Mouse (Mus musculus) heart, embryonic 14.5 days (tissue): ENCODE measurements around the gene Egfl7. TPM values are rescaled to one million over a fixed set of nuclear protein-coding genes. Genes with fewer than 3 reads are reported as not detected.
A peak's percentile ranks its signal among the peaks of the same experiment; 100 is the strongest.

Experiments
- ATAC-seq: fragments of 200-750 bp; cut with Nextera tagmentation; 2 replicates; pipeline ENCODE4 v1.8.0; 2017; ENCODE audit warnings: low read depth, moderate TSS enrichment; ENCODE audit not compliant: insufficient number of reproducible peaks, insufficient read depth, low FRiP score
- H3K27ac ChIP-seq, 2 experiments: fragments of 200-500 bp in 1 of 2; fragments of 300-500 bp in 1 of 2; sonication (generic) in 1 of 2; replicated peaks in 1 of 2; 2 replicates each; pipeline ENCODE4 v1.5.1; 2012 to 2014; ENCODE audit warnings: low read depth in 2 of 2, low read length in 2 of 2, control low read depth in 1 of 2, mild to moderate bottlenecking in 1 of 2, mixed read lengths in 1 of 2; ENCODE audit not compliant: control insufficient read depth in 1 of 2, insufficient read depth in 1 of 2
- H3K27me3 ChIP-seq: fragments of 300-500 bp; sonication (generic); 2 replicates; pipeline ENCODE4 v1.6.1; 2014; ENCODE audit warnings: mild to moderate bottlenecking, low read length, control low read depth; ENCODE audit not compliant: control insufficient read depth, insufficient read depth
- H3K36me3 ChIP-seq: fragments of 300-500 bp; sonication (generic); 2 replicates; pipeline ENCODE4 v1.6.1; 2014; ENCODE audit warnings: mild to moderate bottlenecking, control low read depth, low read length, mixed read lengths; ENCODE audit not compliant: control insufficient read depth, insufficient read depth
- H3K4me1 ChIP-seq, 2 experiments: fragments of 200-500 bp in 1 of 2; fragments of 300-500 bp in 1 of 2; sonication (generic) in 1 of 2; 2 replicates each; pipeline ENCODE4 v1.6.1; 2012 to 2014; ENCODE audit warnings: low read length in 2 of 2, control low read depth in 1 of 2, mixed read lengths in 1 of 2; ENCODE audit not compliant: control insufficient read depth in 2 of 2, insufficient read depth in 2 of 2
- H3K4me2 ChIP-seq: fragments of 300-500 bp; sonication (generic); 2 replicates; pipeline ENCODE4 v1.6.1; 2014; ENCODE audit warnings: mild to moderate bottlenecking, low read length
- H3K4me3 ChIP-seq, 2 experiments: fragments of 200-500 bp in 1 of 2; fragments of 300-500 bp in 1 of 2; sonication (generic) in 1 of 2; 2 replicates each; pipeline ENCODE4 v1.5.1; 2012 to 2014; ENCODE audit warnings: low read length in 2 of 2, mild to moderate bottlenecking in 2 of 2, control low read depth in 1 of 2, low read depth in 1 of 2, moderate library complexity in 1 of 2; ENCODE audit not compliant: control insufficient read depth in 1 of 2, insufficient read depth in 1 of 2
- H3K9ac ChIP-seq: fragments of 300-500 bp; sonication (generic); 2 replicates; pipeline ENCODE4 v1.6.1; 2014; ENCODE audit warnings: mild to moderate bottlenecking, low read length
- H3K9me3 ChIP-seq: fragments of 300-500 bp; sonication (generic); 2 replicates; pipeline ENCODE4 v1.6.1; 2016; ENCODE audit warnings: low read length, control low read depth; ENCODE audit not compliant: control insufficient read depth
- WGBS: fragments of 180-500 bp; shearing (Covaris S2); extraction: QIAGEN DNeasy Blood & Tissue Kit; methylation state at CpG from one replicate; pipeline ENCODE4 v1.1.7; 2014; 5-methylcytosine and 5-hydroxymethylcytosine counted together
- polyA plus RNA-seq: library from polyadenylated mRNA; unstranded; fragments of >200 nt; fragmentation: Nextera tagmentation; extraction: Ambion mirVana; gene quantifications from 2 replicates; pipeline ENCODE4 v1.2.1, GENCODE M21; 2014

Egfl7 gene
- polyA plus RNA-seq, 1 experiment from 2014 or later, result 177 TPM

DNA sequence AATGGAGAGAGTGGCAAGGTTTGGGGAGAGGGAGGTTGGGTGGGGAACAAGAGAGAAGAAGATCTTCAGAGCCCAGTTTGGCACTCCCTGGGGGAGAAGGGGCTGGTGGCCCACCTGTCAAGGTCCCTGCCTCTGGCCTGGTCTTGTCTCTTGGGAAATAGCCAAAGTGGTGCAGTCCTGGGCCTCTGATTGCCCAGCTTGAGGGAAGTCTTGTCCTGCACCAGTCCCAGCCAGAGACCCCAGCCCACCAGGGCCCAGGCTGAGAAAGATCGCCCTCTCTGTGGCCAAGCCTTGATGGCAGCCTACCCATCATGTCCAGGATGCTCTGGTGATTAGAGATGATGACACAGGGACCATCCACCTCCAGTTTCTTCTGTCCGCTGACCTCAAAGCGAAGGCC lies 17.1 kb downstream of the Egfl7 start:
- Histone ChIP-seq H3K27ac (no peak overlapping the region), H3K36me3 (peaks cover 36% of the 10 kb centered on the region), H3K4me2 (no peak overlapping the region), H3K9me3 (no peaks in the 10 kb centered on the region), H3K9ac (no peak overlapping the region), H3K27me3 (no peaks in the 10 kb centered on the region), H3K4me1 (no peaks in the 10 kb centered on the region), H3K4me3 (no peak overlapping the region)
- ATAC-seq, result no peak
- WGBS, result 80% methylated on average over 3 of the region's 3 CpGs

DNA sequence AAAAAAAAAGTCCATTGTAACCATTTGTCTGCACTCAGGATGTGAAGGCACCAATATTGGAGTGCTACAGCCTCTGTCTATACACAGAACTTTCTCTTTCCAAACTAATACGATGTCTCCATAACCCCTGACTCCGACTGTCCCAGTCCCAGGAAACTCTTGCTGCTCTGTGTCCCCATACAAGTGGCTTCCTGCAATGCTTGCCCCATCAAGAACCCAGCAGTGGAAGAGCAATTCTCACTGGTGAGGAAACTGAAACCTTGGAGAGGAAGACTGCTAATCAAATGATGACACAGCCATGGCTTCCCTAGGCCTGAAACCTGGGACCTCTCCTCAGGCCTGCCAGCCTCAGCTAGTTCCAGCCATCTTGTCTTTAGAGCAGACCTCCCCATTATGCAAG lies 18.0 kb downstream of the Egfl7 start:
- H3K4me3 ChIP-seq, result no peak overlapping the region
- no peaks in the 10 kb centered on the region for H3K27me3 ChIP-seq
- H3K9me3 ChIP-seq, result no peaks in the 10 kb centered on the region
- H3K4me2 ChIP-seq, result no peak overlapping the region
- peaks cover 28% of the 10 kb centered on the region for H3K36me3 ChIP-seq
- peaks cover 0 to under 1% of the 10 kb centered on the region in 2 experiments; a peak in 2 of 4 replicates for H3K4me1 ChIP-seq
- WGBS, result 81% methylated on average over 2 of the region's 2 CpGs
- H3K27ac ChIP-seq, result no peak overlapping the region
- H3K9ac ChIP-seq, result no peak overlapping the region
- ATAC-seq, result no peak

DNA sequence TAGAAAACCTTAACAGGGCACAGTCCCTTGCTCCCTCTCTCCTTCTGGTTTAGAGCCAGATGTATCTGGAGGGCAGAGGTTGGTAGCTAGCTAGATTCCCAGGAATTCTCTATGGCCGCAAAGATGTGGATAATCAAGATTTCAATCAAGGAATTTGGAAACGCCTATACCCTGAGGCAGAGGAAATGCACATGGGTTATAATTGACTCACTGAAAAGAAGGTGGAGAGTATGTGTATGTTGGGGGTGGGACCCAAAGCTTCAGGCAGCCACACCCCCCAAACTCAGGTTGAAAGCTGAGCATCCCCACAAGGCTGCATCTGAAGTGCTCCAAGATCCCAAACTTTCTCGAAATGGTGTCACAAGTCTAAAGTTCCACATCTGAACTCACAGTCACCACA lies 18.6 kb downstream of the Egfl7 start:
- H3K4me3 ChIP-seq, result no peak overlapping the region
- H3K9ac ChIP-seq, result no peak overlapping the region
- no peaks in the 10 kb centered on the region for H3K9me3 ChIP-seq
- no peak overlapping the region for H3K4me2 ChIP-seq
- no peak for ATAC-seq
- peaks cover 0 to 7% of the 10 kb centered on the region in 2 experiments; a peak in 3 of 4 replicates for H3K4me1 ChIP-seq
- no peaks in the 10 kb centered on the region for H3K27me3 ChIP-seq
- no peak overlapping the region for H3K27ac ChIP-seq
- 58% methylated on average over 3 of the region's 3 CpGs for WGBS
- H3K36me3 ChIP-seq, result peaks cover 21% of the 10 kb centered on the region

DNA sequence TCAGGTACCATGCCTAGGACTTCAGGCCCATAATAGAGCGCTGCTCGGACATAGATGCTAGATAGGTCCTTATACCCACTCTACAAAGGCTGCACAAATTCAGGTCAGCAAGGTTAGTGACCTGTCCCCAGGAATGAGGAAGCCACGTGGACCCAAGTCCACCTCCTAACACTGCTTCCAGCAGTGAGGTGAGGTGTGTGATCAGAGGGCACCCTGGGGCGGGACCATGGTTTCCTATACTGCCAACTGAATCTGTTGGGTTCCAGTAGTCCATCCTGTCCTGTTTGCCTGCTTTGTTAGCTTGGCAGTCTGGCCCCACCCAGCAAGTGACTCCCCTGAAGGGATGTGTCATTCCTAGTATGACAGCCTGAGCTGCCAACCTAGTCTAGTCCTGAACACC lies 20.2 kb downstream of the Egfl7 start:
- ATAC-seq, result no peak
- H3K27ac ChIP-seq, result no peak overlapping the region
- H3K9ac ChIP-seq, result no peak overlapping the region
- H3K36me3 ChIP-seq, result peaks cover 8% of the 10 kb centered on the region
- 92% methylated on average over 4 of the region's 4 CpGs for WGBS
- H3K9me3 ChIP-seq, result no peaks in the 10 kb centered on the region
- no peaks in the 10 kb centered on the region for H3K27me3 ChIP-seq
- no peak overlapping the region for H3K4me3 ChIP-seq
- peaks cover 3 to 12% of the 10 kb centered on the region in 2 experiments for H3K4me1 ChIP-seq
- no peak overlapping the region for H3K4me2 ChIP-seq

DNA sequence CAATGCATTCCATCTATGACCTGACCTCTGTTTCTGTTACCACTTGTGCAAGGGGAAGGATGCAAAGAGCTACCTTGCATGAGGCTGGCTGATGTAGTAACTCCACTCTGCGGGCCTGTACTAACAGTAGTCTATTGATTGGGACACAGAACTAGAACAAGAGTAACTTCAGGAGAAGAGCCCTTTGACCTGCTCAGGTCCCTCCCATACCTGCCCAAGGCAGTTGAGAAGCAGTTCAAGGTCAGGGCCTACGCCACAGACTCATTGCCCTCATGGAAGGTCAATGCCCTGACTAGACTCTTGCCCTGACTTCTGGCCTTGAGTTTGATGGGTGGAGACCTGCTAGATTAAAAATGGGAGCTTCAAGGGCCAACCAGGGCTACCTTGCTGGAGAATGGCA lies 20.9 kb downstream of the Egfl7 start:
- no peak overlapping the region for H3K4me2 ChIP-seq
- peaks cover 3 to 12% of the 10 kb centered on the region in 2 experiments for H3K4me1 ChIP-seq
- H3K9me3 ChIP-seq, result no peaks in the 10 kb centered on the region
- no peak overlapping the region for H3K9ac ChIP-seq
- no peak for ATAC-seq
- no peaks in the 10 kb centered on the region for H3K27me3 ChIP-seq
- H3K4me3 ChIP-seq, result no peak overlapping the region
- peaks cover 6% of the 10 kb centered on the region for H3K36me3 ChIP-seq
- WGBS, result 96% methylated on average over 2 of the region's 2 CpGs
- no peak overlapping the region for H3K27ac ChIP-seq

DNA sequence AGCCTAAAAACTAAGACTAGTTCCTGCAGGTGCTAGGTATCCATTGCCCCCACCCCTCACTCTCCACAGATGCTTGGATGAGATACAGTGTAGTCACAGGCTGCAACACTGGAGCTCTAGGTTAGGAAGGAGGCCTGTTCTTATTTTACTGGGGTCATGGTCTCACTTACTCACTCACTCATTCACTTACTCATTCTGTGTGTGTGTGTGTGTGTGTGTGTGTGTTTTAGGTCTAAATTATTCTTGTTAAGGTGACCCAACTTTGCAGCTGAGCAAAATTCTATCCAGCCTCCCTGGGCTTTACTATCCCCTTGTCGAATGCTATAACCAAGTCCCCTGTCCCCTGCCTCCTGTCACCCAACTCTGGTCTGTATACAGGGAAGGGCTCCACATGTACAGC lies 21.8 kb downstream of the Egfl7 start:
- Histone ChIP-seq H3K27ac (no peak overlapping the region), H3K9ac (no peak overlapping the region), H3K27me3 (no peaks in the 10 kb centered on the region), H3K4me2 (no peak overlapping the region), H3K4me1 (peaks cover 8 to 19% of the 10 kb centered on the region in 2 experiments), H3K4me3 (no peak overlapping the region), H3K36me3 (no peaks in the 10 kb centered on the region), H3K9me3 (no peaks in the 10 kb centered on the region)
- WGBS, result 86% methylated on average over 1 of the region's 1 CpGs
- ATAC-seq, result no peak

DNA sequence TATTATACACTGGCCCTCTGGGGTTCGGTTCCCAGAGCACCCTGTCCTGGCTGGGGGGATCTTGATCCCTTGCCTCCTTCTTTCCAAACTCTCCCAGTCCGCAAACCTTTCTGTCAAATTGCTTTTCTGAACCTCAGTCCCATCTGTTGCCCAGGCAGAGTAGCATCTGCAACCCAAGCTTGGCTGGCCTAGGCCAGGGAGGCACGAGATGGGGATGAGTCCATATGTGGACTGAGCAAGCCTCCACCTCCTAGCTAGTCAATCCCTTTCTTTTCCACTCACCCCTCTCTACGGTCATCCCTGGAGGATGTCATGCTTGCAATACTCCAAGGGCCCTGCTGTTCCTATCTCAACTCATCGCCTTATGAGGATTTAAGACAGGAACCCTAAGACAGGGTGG lies 22.8 kb downstream of the Egfl7 start:
- ATAC-seq, result no peak
- 81% methylated on average over 5 of the region's 5 CpGs for WGBS
- H3K4me2 ChIP-seq, result peak overlapping the region; percentile 95
- H3K9me3 ChIP-seq, result no peaks in the 10 kb centered on the region
- no peak overlapping the region for H3K27ac ChIP-seq
- H3K9ac ChIP-seq, result no peak overlapping the region; the same call in 1 of the 2 replicates
- no peaks in the 10 kb centered on the region for H3K27me3 ChIP-seq
- no peaks in the 10 kb centered on the region for H3K36me3 ChIP-seq
- peak overlapping the region in 1 of 2 experiments; percentile 69; a peak in 1 of 4 replicates for H3K4me3 ChIP-seq
- peaks cover 15 to 29% of the 10 kb centered on the region in 2 experiments for H3K4me1 ChIP-seq

DNA sequence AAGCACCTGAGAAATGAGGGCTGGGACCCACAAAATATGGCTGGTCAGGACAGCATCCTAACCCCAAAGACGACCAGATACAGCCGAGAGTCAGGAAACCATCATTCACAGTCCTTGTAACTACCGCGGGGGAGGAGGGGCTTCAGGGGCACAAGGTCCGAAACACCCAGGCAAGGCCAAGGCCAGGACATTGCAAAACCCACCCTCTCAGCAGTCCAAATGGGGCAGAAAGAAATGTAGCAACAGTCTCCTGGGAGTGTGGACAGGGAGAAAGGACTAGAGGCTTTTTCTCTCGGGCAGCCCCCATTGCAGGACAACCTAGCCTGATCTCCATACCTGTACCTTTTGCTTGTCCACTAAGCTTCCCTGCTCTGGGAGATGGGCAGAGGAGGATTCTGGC lies 23.3 kb downstream of the Egfl7 start:
- no peaks in the 10 kb centered on the region for H3K36me3 ChIP-seq
- no peaks in the 10 kb centered on the region for H3K27me3 ChIP-seq
- H3K9me3 ChIP-seq, result no peaks in the 10 kb centered on the region
- ATAC-seq, result no peak
- H3K4me1 ChIP-seq, result peaks cover 15 to 30% of the 10 kb centered on the region in 2 experiments
- H3K9ac ChIP-seq, result peak overlapping the region; percentile 90
- H3K4me3 ChIP-seq, result peak overlapping the region; percentile 69 to 86
- 22% methylated on average over 6 of the region's 6 CpGs for WGBS
- H3K27ac ChIP-seq, result no peak overlapping the region
- H3K4me2 ChIP-seq, result peak overlapping the region; percentile 95
